Mouse (Mus musculus): ENCODE measurements around the gene Cep19. TPM values are rescaled to one million over a fixed set of nuclear protein-coding genes. Genes with fewer than 3 reads are reported as not detected.

Gene Cep19
- 3.0 to 5.2 TPM (median 4.4 TPM) in 4 replicates for total RNA-seq (2023)

GRCm38 (mm10) chr16:32099638-32100150, at the start of gene Cep19, which contains the start of gene Pigx:
Gene Cep19, plus strand, starts transcription at chr16:32099800.
Gene Pigx, minus strand, starts transcription at chr16:32099740.

GRCm38 (mm10) chr16:32078991-32079511, 20.5 kb upstream of the Cep19 start, which contains the start of gene Pak2:
Gene Pak2, minus strand, starts transcription at chr16:32079342.

Other genes with a start within 250 kb of the Cep19 start
- 0.13 TPM in 1 of 4 replicates, not detected in the others for gene Meltf, start 221.0 kb upstream of the Cep19 start, total RNA-seq (2023)
- not detected in 4 replicates for gene Pigz, start 165.9 kb upstream of the Cep19 start, total RNA-seq (2023)
- 13.9 to 18.6 TPM (median 17.0 TPM) in 4 replicates for gene 0610012G03Rik, start 151.3 kb upstream of the Cep19 start, total RNA-seq (2023)
- 17.8 to 24.6 TPM (median 23.0 TPM) in 4 replicates for gene Ncbp2, start 151.3 kb upstream of the Cep19 start, total RNA-seq (2023)
- gene Senp5, start 96.5 kb upstream of the Cep19 start, total RNA-seq (2023), result 29.2 to 32.6 TPM (median 32.3 TPM) in 4 replicates
- gene Pak2, start 20.5 kb upstream of the Cep19 start, total RNA-seq (2023), result 76.5 to 83.8 TPM (median 78.1 TPM) in 4 replicates
- gene Pigx, start 60 bp upstream of the Cep19 start, total RNA-seq (2023), result 21.0 to 31.7 TPM (median 25.0 TPM) in 4 replicates
- gene Nrros, start 65.8 kb downstream of the Cep19 start, total RNA-seq (2023), result 263 to 290 TPM (median 275 TPM) in 4 replicates
- gene Bex6, start 80.0 kb downstream of the Cep19 start, total RNA-seq (2023), result not detected in 4 replicates
- gene Fbxo45, start 147.4 kb downstream of the Cep19 start, total RNA-seq (2023), result 8.4 to 10.4 TPM (median 9.4 TPM) in 4 replicates
- 10.2 to 12.1 TPM (median 11.1 TPM) in 4 replicates for gene Wdr53, start 147.4 kb downstream of the Cep19 start, total RNA-seq (2023)
- 0.83 to 1.7 TPM (median 0.96 TPM) in 4 replicates for gene Smco1, start 171.7 kb downstream of the Cep19 start, total RNA-seq (2023)
- gene Rnf168, start 177.7 kb downstream of the Cep19 start, total RNA-seq (2023), result 14.1 to 18.5 TPM (median 16.5 TPM) in 4 replicates
- 52.4 to 83.7 TPM (median 65.5 TPM) in 4 replicates for gene Ubxn7, start 232.5 kb downstream of the Cep19 start, total RNA-seq (2023)

All from B cell, adult 62 days (primary cell).